Mouse (Mus musculus): ENCODE measurements around the gene Gnmt. TPM values are rescaled to one million over a fixed set of nuclear protein-coding genes. Genes with fewer than 3 reads are reported as not detected.
A peak's percentile ranks its signal among the peaks of the same experiment; 100 is the strongest.

Gene Gnmt
- 1.8 and 2.2 TPM in 2 replicates for polyA plus RNA-seq (2012; rRNA removed)

- no peak for DNase-seq (ENCODE audit: extremely low spot score in 1 of 2, low spot score in 1 of 2)
Measured at GRCm38 (mm10) chr17:46728904-46729318, at the start of gene Gnmt. Gnmt (minus strand) TSS chr17:46729168.

- DNase-seq (ENCODE audit: extremely low spot score in 1 of 2, low spot score in 1 of 2), result no peak
Measured at GRCm38 (mm10) chr17:46776087-46776486, 47.1 kb upstream of the Gnmt start.

- no peak for DNase-seq (ENCODE audit: extremely low spot score in 1 of 2, low spot score in 1 of 2)
Measured at GRCm38 (mm10) chr17:46775070-46775469, 46.1 kb upstream of the Gnmt start.

GRCm38 (mm10) chr17:46774131-46774472 lies 45.1 kb upstream of the Gnmt start:
- DNase-seq (ENCODE audit: extremely low spot score in 1 of 2, low spot score in 1 of 2), result no peak

GRCm38 (mm10) chr17:46773278-46774130 lies 44.5 kb upstream of the Gnmt start:
- no peak for DNase-seq (ENCODE audit: extremely low spot score in 1 of 2, low spot score in 1 of 2)

GRCm38 (mm10) chr17:46772404-46773277 lies 43.7 kb upstream of the Gnmt start, which contains the start of gene 2310039H08Rik:
2310039H08Rik (plus strand) TSS chr17:46772635.
- DNase-seq (ENCODE audit: extremely low spot score in 1 of 2, low spot score in 1 of 2), result peak; percentile 67 to 84

GRCm38 (mm10) chr17:46772038-46772403 lies 43.1 kb upstream of the Gnmt start:
- no peak for DNase-seq (ENCODE audit: extremely low spot score in 1 of 2, low spot score in 1 of 2)

GRCm38 (mm10) chr17:46771616-46772015 lies 42.6 kb upstream of the Gnmt start:
- no peak for DNase-seq (ENCODE audit: extremely low spot score in 1 of 2, low spot score in 1 of 2)

- DNase-seq (ENCODE audit: extremely low spot score in 1 of 2, low spot score in 1 of 2), result no peak
Measured at GRCm38 (mm10) chr17:46771025-46771424, 42.1 kb upstream of the Gnmt start.

- DNase-seq (ENCODE audit: extremely low spot score in 1 of 2, low spot score in 1 of 2), result no peak
Measured at GRCm38 (mm10) chr17:46770546-46770945, 41.6 kb upstream of the Gnmt start.

GRCm38 (mm10) chr17:46767868-46768267 lies 38.9 kb upstream of the Gnmt start:
- DNase-seq (ENCODE audit: extremely low spot score in 1 of 2, low spot score in 1 of 2), result no peak

GRCm38 (mm10) chr17:46764916-46765315 lies 35.9 kb upstream of the Gnmt start:
- peak; percentile 60 to 70 for DNase-seq (ENCODE audit: extremely low spot score in 1 of 2, low spot score in 1 of 2)

GRCm38 (mm10) chr17:46763544-46763943 lies 34.6 kb upstream of the Gnmt start, which contains the start of gene Ptcra:
Ptcra (minus strand) TSS chr17:46763712.
- DNase-seq (ENCODE audit: extremely low spot score in 1 of 2, low spot score in 1 of 2), result no peak

GRCm38 (mm10) chr17:46758753-46759152 lies 29.8 kb upstream of the Gnmt start:
- DNase-seq (ENCODE audit: extremely low spot score in 1 of 2, low spot score in 1 of 2), result peak in 1 of 2 experiments; percentile 52

GRCm38 (mm10) chr17:46751794-46752556 lies 23.0 kb upstream of the Gnmt start, which contains the start of gene Cnpy3:
Cnpy3 (minus strand) TSS chr17:46752214.
- DNase-seq (ENCODE audit: extremely low spot score in 1 of 2, low spot score in 1 of 2), result peak; percentile 97 to 98

GRCm38 (mm10) chr17:46751056-46751793 lies 22.3 kb upstream of the Gnmt start:
- DNase-seq (ENCODE audit: extremely low spot score in 1 of 2, low spot score in 1 of 2), result peak in 1 of 2 experiments; percentile 64

GRCm38 (mm10) chr17:46750580-46750979 lies 21.6 kb upstream of the Gnmt start:
- DNase-seq (ENCODE audit: extremely low spot score in 1 of 2, low spot score in 1 of 2), result no peak

- no peak for DNase-seq (ENCODE audit: extremely low spot score in 1 of 2, low spot score in 1 of 2)
Measured at GRCm38 (mm10) chr17:46749282-46749681, 20.3 kb upstream of the Gnmt start.

- DNase-seq (ENCODE audit: extremely low spot score in 1 of 2, low spot score in 1 of 2), result no peak
Measured at GRCm38 (mm10) chr17:46747806-46748205, 18.8 kb upstream of the Gnmt start.

GRCm38 (mm10) chr17:46747234-46747633 lies 18.3 kb upstream of the Gnmt start:
- DNase-seq (ENCODE audit: extremely low spot score in 1 of 2, low spot score in 1 of 2), result no peak
